Mouse (Mus musculus) hindbrain, embryonic 14.5 days (tissue): ENCODE measurements around the gene Aldh16a1. TPM values are rescaled to one million over a fixed set of nuclear protein-coding genes. Genes with fewer than 3 reads are reported as not detected.
A peak's percentile ranks its signal among the peaks of the same experiment; 100 is the strongest.

ENCODE experiments used
- ATAC-seq: fragments of 200-750 bp; cut with Nextera tagmentation; 2 replicates; pipeline ENCODE4 v1.8.0; 2017; ENCODE audit warnings: moderate number of reproducible peaks, mild to moderate bottlenecking, moderate TSS enrichment, moderate library complexity; ENCODE audit not compliant: low FRiP score
- DNase-seq: peaks from one replicate; pipeline ENCODE4 v3.0.0-alpha.2; 2015; ENCODE audit warnings: low spot score
- H3K27ac ChIP-seq: fragments of 300-500 bp; sonication (generic); 2 replicates; pipeline ENCODE4 v1.5.1; 2014; ENCODE audit warnings: mild to moderate bottlenecking, moderate library complexity
- H3K27me3 ChIP-seq: fragments of 300-500 bp; sonication (generic); 2 replicates; pipeline ENCODE4 v1.6.1; 2014; ENCODE audit warnings: mild to moderate bottlenecking, low read length, mixed read lengths; ENCODE audit not compliant: control insufficient read depth, insufficient read depth
- H3K36me3 ChIP-seq: fragments of 300-500 bp; sonication (generic); replicated peaks from 2 replicates; pipeline ENCODE4 v1.6.1; 2014; ENCODE audit not compliant: control insufficient read depth, insufficient read depth
- H3K4me1 ChIP-seq: fragments of 300-500 bp; sonication (generic); replicated peaks from 2 replicates; pipeline ENCODE4 v1.6.1; 2014; ENCODE audit warnings: antibody characterized with exemption, low read length, mixed read lengths; ENCODE audit not compliant: control insufficient read depth, insufficient read depth
- H3K4me2 ChIP-seq: fragments of 300-500 bp; sonication (generic); replicated peaks from 2 replicates; pipeline ENCODE4 v1.6.1; 2014; ENCODE audit warnings: mild to moderate bottlenecking, moderate library complexity
- H3K4me3 ChIP-seq: fragments of 300-500 bp; sonication (generic); replicated peaks from 2 replicates; pipeline ENCODE4 v1.5.1; 2014; ENCODE audit warnings: mild to moderate bottlenecking, low read length
- H3K9ac ChIP-seq: fragments of 300-500 bp; sonication (generic); 2 replicates; pipeline ENCODE4 v1.6.1; 2014
- H3K9me3 ChIP-seq: fragments of 300-500 bp; sonication (generic); 2 replicates; pipeline ENCODE4 v1.6.1; 2016; ENCODE audit warnings: low read length; ENCODE audit not compliant: control insufficient read depth
- WGBS: fragments of 180-500 bp; shearing (Covaris S2); extraction: QIAGEN DNeasy Blood & Tissue Kit; methylation state at CpG from one replicate; pipeline ENCODE4 v1.1.7; 2014; 5-methylcytosine and 5-hydroxymethylcytosine counted together
- polyA plus RNA-seq: library from polyadenylated mRNA; unstranded; fragments of >200 nt; fragmentation: Nextera tagmentation; extraction: Ambion mirVana; gene quantifications from 2 replicates; pipeline ENCODE4 v1.2.1, GENCODE M21; 2014

Gene Aldh16a1
- polyA plus RNA-seq, 1 experiment from 2014 or later = 21.3 TPM

DNA sequence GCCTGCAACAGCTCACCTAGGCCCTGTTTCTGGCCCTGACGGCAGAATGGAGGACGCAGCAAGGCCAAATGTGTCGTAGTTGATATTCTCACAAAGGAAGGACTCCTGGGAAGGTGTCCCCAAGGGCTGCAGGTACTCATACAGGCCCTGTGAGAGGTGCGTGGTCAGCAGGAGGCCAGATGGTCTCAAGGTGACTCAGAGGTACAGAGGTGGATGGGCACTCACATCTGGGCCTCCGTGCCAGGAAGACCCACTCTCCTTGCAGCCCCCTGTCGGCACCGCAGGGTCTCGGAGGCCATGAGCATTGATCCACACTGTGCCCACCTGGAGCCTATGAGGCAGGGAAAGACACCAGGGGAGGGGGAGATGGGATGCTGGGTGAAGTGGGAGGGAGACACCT lies 8.9 kb downstream of the Aldh16a1 start:
- Histone ChIP-seq H3K9ac (no peak overlapping the region), H3K4me2 (no peak overlapping the region), H3K36me3 (peaks cover 12% of the 10 kb centered on the region; the same call in 1 of the 2 replicates), H3K9me3 (no peaks in the 10 kb centered on the region), H3K27ac (no peak overlapping the region), H3K4me3 (no peak overlapping the region), H3K4me1 (no peaks in the 10 kb centered on the region), H3K27me3 (no peaks in the 10 kb centered on the region)
- DNase-seq (no peak), ATAC-seq (no peak)
- 96% methylated on average over 8 of the region's 8 CpGs for WGBS

DNA sequence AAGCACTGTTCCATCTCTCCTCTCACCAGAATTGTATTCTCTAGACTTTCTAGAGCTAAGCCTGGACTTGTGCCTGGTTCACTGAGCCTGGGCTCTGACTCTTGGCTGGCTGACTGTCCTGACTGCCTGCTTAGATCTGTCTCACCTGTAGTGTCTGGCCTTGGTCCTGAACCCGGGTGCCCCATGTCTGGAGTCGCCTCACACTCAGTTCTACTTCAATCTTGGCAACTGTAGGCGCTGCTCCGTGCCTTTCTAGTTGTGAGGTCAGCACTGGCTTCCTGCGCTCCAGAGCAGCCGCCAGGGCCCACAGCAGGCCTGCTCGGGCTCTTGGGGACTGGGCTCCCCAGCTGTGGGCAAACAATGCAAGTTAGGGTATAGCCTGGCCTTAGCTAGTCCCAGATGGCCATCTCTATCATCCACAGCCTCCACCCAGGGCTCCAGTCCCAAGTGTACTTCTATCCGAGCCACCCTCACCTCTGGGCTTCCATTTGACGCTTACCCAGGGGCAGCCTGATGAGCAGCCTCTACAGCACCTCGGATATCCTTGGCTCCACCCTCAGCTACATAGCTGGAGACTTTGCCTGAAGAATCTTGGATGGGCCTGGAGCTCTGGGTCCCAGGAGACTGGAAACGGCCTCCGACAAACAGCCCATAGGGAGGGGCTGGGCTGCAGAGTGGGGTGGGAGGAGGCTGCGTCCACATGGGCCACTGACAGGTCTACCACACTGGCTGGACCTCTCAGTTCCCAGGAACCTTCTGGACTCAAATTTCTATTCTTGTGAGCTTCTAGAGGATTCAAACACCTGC lies 9.8 kb downstream of the Aldh16a1 start:
- H3K27ac ChIP-seq = no peak overlapping the region
- no peak overlapping the region for H3K9ac ChIP-seq
- peaks cover 12% of the 10 kb centered on the region; the same call in 1 of the 2 replicates for H3K36me3 ChIP-seq
- no peak overlapping the region for H3K4me3 ChIP-seq
- H3K27me3 ChIP-seq = no peaks in the 10 kb centered on the region
- ATAC-seq = no peak
- no peaks in the 10 kb centered on the region for H3K9me3 ChIP-seq
- H3K4me1 ChIP-seq = no peaks in the 10 kb centered on the region
- DNase-seq = no peak
- WGBS = 89% methylated on average over 13 of the region's 13 CpGs
- no peak overlapping the region for H3K4me2 ChIP-seq

DNA sequence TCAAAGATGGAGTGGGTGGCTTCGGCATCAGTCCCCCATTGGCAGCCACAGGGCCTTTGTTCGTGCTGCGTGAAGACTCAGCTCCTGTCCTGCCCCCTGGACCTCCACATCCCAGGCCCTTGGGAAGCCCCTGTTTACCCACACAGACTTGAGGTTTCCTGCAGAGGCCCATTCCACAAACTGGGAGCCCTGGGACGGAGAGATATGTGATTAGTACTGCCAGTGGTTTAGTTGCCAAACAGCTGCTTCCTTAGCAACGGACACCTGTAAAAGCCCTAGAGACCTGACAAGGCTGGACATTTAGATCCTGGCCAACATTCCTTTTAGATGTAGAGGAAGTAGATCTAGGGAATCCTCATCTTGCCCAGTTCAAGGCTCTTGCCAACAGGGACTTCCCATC lies 12.5 kb downstream of the Aldh16a1 start:
- Histone ChIP-seq H3K4me1 (no peaks in the 10 kb centered on the region), H3K4me2 (no peak overlapping the region), H3K36me3 (peaks cover 6% of the 10 kb centered on the region; the same call in 1 of the 2 replicates), H3K27me3 (no peaks in the 10 kb centered on the region), H3K27ac (no peak overlapping the region), H3K9ac (no peak overlapping the region), H3K9me3 (no peaks in the 10 kb centered on the region), H3K4me3 (no peak overlapping the region)
- no peak for DNase-seq
- WGBS = 88% methylated on average over 5 of the region's 5 CpGs
- no peak for ATAC-seq

DNA sequence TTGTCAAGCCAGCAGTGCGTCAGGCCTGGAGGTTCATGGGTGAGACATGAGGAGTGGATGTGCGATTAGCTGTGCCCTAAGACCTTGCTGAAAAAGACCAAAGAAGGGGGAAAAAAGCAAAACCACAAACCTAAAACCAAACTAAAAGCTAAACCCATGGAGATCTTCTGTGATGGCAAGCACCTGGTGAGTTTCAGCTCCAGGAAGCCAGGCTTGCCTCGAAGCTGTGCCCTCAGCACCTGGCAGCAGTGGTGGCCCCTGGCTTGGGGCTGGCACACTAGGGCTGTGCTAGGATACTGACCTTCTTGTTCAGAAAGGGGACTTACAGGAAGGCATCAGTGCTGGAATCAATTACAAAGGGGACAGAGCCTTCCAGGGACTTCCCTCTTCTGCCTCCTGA lies 13.1 kb downstream of the Aldh16a1 start:
- DNase-seq = no peak
- Histone ChIP-seq H3K27ac (no peak overlapping the region), H3K9me3 (no peaks in the 10 kb centered on the region), H3K9ac (no peak overlapping the region), H3K4me2 (no peak overlapping the region), H3K27me3 (no peaks in the 10 kb centered on the region), H3K4me3 (no peak overlapping the region), H3K36me3 (peaks cover 6% of the 10 kb centered on the region; the same call in 1 of the 2 replicates), H3K4me1 (no peaks in the 10 kb centered on the region)
- 91% methylated on average over 3 of the region's 3 CpGs for WGBS
- no peak for ATAC-seq

DNA sequence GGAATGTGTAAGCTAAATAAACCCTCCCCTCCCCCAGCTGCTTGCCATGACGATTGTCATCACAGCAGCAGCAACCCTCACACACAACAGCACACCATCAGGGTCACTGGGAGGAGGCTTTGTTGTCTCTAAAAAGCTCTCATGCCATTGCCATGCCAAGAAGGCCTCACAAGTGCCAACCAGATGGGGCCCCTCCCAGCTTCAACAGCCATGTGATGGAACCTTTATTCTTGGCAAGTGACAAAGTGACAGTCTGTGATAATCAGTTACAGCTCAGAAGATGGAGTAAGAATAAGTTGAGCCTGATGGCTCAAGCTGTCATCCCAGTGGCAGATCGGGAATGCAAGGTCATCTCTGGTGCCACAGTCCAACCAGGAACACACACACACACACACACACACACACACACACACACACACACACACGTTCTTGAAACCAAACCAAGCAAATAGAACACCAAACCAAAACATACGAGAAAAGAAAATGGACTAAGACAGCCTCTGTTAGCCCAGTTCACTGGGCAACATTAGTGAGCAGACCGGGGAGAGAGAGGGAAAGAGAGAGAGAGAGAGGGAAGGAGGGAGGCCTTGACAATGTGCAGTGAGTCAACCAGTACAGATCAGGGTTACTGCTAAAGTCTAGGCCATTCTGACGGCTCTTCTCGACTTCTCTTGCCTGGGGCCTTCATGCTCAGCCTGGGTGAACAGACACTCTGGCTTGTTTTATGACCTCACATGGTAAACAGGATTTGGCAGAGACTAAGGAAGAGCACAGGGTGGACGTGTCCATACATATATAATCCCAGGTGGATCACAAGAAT lies 14.3 kb downstream of the Aldh16a1 start:
- Histone ChIP-seq H3K36me3 (peaks cover 6% of the 10 kb centered on the region; the same call in 1 of the 2 replicates), H3K4me3 (no peak overlapping the region), H3K4me1 (0 out of 2 replicates have a peak, but pooled peaks cover 6% of the 10 kb centered on the region), H3K9me3 (no peaks in the 10 kb centered on the region), H3K4me2 (no peak overlapping the region), H3K9ac (no peak overlapping the region), H3K27me3 (0 out of 2 replicates have a peak, but pooled peaks cover 5% of the 10 kb centered on the region), H3K27ac (no peak overlapping the region)
- 79% methylated on average over 8 of the region's 8 CpGs for WGBS
- DNase-seq (no peak), ATAC-seq (no peak)

DNA sequence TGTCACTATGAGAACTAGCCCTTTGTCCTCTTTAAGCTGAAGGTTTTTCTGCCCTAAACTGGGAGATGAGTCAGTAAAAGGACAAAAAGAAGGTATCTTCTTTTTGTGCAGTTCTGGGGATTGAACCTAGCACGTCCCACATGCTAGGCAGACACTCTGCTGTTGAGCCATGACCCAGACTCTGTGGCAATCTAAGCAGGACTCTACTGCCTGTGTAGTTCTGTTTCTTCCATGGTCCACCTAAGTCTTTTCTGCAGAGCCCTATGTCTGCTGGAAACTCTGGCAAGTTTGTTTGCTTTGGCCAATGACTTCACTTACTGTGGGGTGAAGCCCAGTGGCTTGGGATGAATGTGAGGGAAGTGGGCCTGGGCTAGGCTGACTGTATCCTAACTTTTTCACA lies 16.0 kb downstream of the Aldh16a1 start:
- Histone ChIP-seq H3K4me2 (no peak overlapping the region), H3K36me3 (peaks cover 6% of the 10 kb centered on the region; the same call in 1 of the 2 replicates), H3K27ac (no peak overlapping the region), H3K4me3 (no peak overlapping the region), H3K9ac (no peak overlapping the region), H3K27me3 (0 out of 2 replicates have a peak, but pooled peaks cover 5% of the 10 kb centered on the region), H3K4me1 (0 out of 2 replicates have a peak, but pooled peaks cover 6% of the 10 kb centered on the region), H3K9me3 (no peaks in the 10 kb centered on the region)
- DNase-seq = no peak
- 75% methylated on average over 1 of the region's 1 CpGs for WGBS
- ATAC-seq = no peak

DNA sequence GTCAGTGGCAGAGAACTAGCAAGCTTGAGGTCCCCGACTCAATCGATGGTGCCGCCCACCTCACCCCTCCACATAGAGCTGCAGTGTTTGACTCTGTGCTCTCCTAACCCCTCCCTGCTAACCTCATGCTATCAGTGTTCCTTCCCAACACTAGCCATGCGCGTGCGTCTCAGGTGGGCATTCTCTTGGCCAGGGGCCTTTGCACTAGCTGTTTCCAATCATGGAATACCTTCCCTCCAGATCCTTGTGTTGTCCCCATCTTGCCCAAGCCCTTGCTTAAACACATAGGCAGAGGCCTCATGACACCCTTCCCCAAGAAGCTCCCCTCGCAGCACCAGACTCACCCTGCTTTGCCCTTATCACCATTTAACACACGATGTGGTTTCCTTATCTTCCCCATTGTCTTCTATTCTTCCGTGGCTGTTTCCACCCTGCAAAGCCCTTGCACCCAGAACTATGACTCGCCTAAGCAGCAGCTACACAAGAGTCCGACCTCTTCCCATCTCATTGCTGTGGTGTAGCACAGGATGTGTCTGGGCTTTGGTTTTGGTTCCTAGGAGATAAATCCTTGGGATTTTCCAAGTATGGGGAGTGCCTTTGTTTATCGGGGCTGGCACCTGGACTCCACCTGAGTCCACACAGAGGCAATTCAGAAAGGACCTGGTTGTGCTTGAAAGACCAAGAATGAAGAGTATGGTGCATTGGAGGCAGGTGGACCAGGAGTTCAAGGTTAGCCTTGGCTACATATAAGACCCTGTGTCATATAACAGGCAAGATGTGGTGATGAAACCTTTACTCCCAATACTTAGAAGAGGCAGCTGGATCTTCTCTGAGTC lies 17.0 kb downstream of the Aldh16a1 start:
- no peak for ATAC-seq
- Histone ChIP-seq H3K9ac (no peak overlapping the region), H3K27ac (no peak overlapping the region), H3K4me2 (no peak overlapping the region), H3K36me3 (peaks cover 3% of the 10 kb centered on the region; the same call in 1 of the 2 replicates), H3K9me3 (no peaks in the 10 kb centered on the region), H3K4me1 (0 out of 2 replicates have a peak, but pooled peaks cover 6% of the 10 kb centered on the region), H3K4me3 (no peak overlapping the region), H3K27me3 (0 out of 2 replicates have a peak, but pooled peaks cover 5% of the 10 kb centered on the region)
- WGBS = 86% methylated on average over 12 of the region's 12 CpGs
- DNase-seq = no peak

DNA sequence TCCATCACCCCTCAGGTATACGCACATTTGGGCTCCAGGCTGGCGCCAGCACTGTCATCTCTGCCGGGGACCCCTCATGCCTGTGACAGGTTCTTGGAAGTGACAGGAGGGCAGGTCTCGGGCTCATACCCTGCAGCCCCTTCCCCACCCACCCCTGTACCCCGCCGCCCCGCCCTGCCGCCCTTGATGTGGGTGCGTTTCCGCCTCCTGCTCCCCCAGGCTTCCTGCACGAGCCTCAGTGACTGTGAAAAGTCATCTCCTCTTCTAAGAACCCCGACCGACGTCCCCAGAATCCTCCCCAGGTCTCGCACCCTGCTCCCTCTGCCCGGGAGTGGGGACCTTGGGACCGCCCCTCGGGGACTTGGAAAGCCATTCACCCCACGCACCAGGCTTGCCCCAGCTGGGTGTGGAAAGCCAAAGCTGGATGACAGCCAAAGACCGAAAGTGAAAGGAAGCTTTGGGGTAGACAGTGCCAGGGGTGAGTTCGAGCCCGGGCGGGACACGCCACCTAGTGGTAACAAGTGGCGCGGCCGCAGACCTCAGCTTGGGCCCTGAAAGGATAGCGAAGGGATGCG lies 18.3 kb downstream of the Aldh16a1 start, which contains the start of the genes Gm45713 and Flt3l:
Gm45713 (minus strand) TSS at position 239 of the 575 bp plus-strand sequence.
Flt3l (minus strand) TSS at position 440 of the 575 bp plus-strand sequence.
- peak; percentile 78; the same call in 1 of the 2 replicates for ATAC-seq
- Histone ChIP-seq H3K4me2 (peak within 1 kb of the TSS; percentile 62), H3K27me3 (0 out of 2 replicates have a peak, but pooled peaks cover 5% of the 10 kb centered on the region), H3K4me3 (peak within 1 kb of the TSS; percentile 38), H3K4me1 (0 out of 2 replicates have a peak, but pooled peaks cover 6% of the 10 kb centered on the region), H3K27ac (no peak within 1 kb of the TSS), H3K9me3 (no peaks in the 10 kb centered on the region), H3K9ac (peak within 1 kb of the TSS; percentile 57), H3K36me3 (no peaks in the 10 kb centered on the region)
- DNase-seq = peak; percentile 82
- WGBS = 5% methylated on average over 29 of the region's 29 CpGs
